Mouse (Mus musculus) lung, postnatal 14 days (tissue): Measurements from ENCODE around the gene Casq2.
A peak's percentile ranks its signal among the peaks of the same experiment; 100 is the strongest.

Experiments used
- DNase-seq: peaks from one replicate; pipeline ENCODE4 v3.0.0; 2021

Casq2 gene

GRCm38 (mm10) chr3:102083589-102084230 lies 2.5 kb upstream of the Casq2 start:
- no peak for DNase-seq

- DNase-seq = no peak
Observed at GRCm38 (mm10) chr3:102084833-102085491, 1.3 kb upstream of the Casq2 start.

GRCm38 (mm10) chr3:102085719-102086118 lies 496 bp upstream of the Casq2 start:
- no peak for DNase-seq

- DNase-seq = no peak
Observed at GRCm38 (mm10) chr3:102094841-102095240, 8.6 kb downstream of the Casq2 start.

- DNase-seq = no peak
Observed at GRCm38 (mm10) chr3:102095412-102095811, 9.2 kb downstream of the Casq2 start.

GRCm38 (mm10) chr3:102096366-102096765 lies 10.2 kb downstream of the Casq2 start:
- DNase-seq = no peak

- DNase-seq = no peak
Observed at GRCm38 (mm10) chr3:102096976-102097375, 10.8 kb downstream of the Casq2 start.

- no peak for DNase-seq
Observed at GRCm38 (mm10) chr3:102099242-102099641, 13.0 kb downstream of the Casq2 start.

GRCm38 (mm10) chr3:102099793-102100192 lies 13.6 kb downstream of the Casq2 start:
- no peak for DNase-seq

- DNase-seq = no peak
Observed at GRCm38 (mm10) chr3:102101445-102101844, 15.2 kb downstream of the Casq2 start.

GRCm38 (mm10) chr3:102103811-102104565 lies 17.8 kb downstream of the Casq2 start:
- no peak for DNase-seq

- DNase-seq = no peak
Observed at GRCm38 (mm10) chr3:102108201-102108600, 22.0 kb downstream of the Casq2 start.

GRCm38 (mm10) chr3:102111979-102112599 lies 25.9 kb downstream of the Casq2 start:
- no peak for DNase-seq

GRCm38 (mm10) chr3:102120947-102121346 lies 34.7 kb downstream of the Casq2 start:
- no peak for DNase-seq

- DNase-seq = peak; percentile 12
Observed at GRCm38 (mm10) chr3:102122046-102122445, 35.8 kb downstream of the Casq2 start.

GRCm38 (mm10) chr3:102123654-102124053 lies 37.4 kb downstream of the Casq2 start:
- DNase-seq = no peak

- no peak for DNase-seq
Observed at GRCm38 (mm10) chr3:102125546-102125945, 39.3 kb downstream of the Casq2 start.

GRCm38 (mm10) chr3:102127114-102127513 lies 40.9 kb downstream of the Casq2 start:
- DNase-seq = no peak

- no peak for DNase-seq
Observed at GRCm38 (mm10) chr3:102128242-102128641, 42.0 kb downstream of the Casq2 start.

- DNase-seq = peak; percentile 23
Observed at GRCm38 (mm10) chr3:102130478-102130877, 44.3 kb downstream of the Casq2 start.

GRCm38 (mm10) chr3:102131627-102132324 lies 45.6 kb downstream of the Casq2 start:
- no peak for DNase-seq

GRCm38 (mm10) chr3:102135389-102136113 lies 49.3 kb downstream of the Casq2 start:
- no peak for DNase-seq
